Mouse (Mus musculus) liver, embryonic 13.5 days (tissue): ENCODE results near the gene Pdrg1. TPM values are rescaled to one million over a fixed set of nuclear protein-coding genes. Genes with fewer than 3 reads are reported as not detected.
A peak's percentile ranks its signal among the peaks of the same experiment; 100 is the strongest.

Experiments used
- ATAC-seq: fragments of 200-750 bp; cut with Nextera tagmentation; 2 replicates; pipeline ENCODE4 v1.8.0; 2017; ENCODE audit warnings: low read depth, mild to moderate bottlenecking, moderate number of reproducible peaks, moderate library complexity
- DNase-seq: peaks from one replicate; pipeline ENCODE4 v3.0.0; 2022
- H3K27ac ChIP-seq: fragments of 300-500 bp; sonication (generic); 2 replicates; pipeline ENCODE4 v1.5.1; 2015; ENCODE audit warnings: moderate library complexity, mild to moderate bottlenecking, inconsistent platforms
- H3K27me3 ChIP-seq: fragments of 300-500 bp; sonication (generic); 2 replicates; pipeline ENCODE4 v1.6.1; 2015; ENCODE audit warnings: mild to moderate bottlenecking, inconsistent platforms
- H3K36me3 ChIP-seq: fragments of 300-500 bp; sonication (generic); 2 replicates; pipeline ENCODE4 v1.6.1; 2015; ENCODE audit warnings: mild to moderate bottlenecking, inconsistent platforms
- H3K4me1 ChIP-seq: fragments of 300-500 bp; sonication (generic); replicated peaks from 2 replicates; pipeline ENCODE4 v1.6.1; 2015; ENCODE audit warnings: inconsistent platforms
- H3K4me2 ChIP-seq: fragments of 300-500 bp; sonication (generic); 2 replicates; pipeline ENCODE4 v1.6.1; 2015; ENCODE audit warnings: inconsistent platforms, mild to moderate bottlenecking, moderate library complexity
- H3K4me3 ChIP-seq: fragments of 300-500 bp; sonication (generic); replicated peaks from 2 replicates; pipeline ENCODE4 v1.5.1; 2015; ENCODE audit warnings: mild to moderate bottlenecking, inconsistent platforms
- H3K9ac ChIP-seq: fragments of 300-500 bp; sonication (generic); 2 replicates; pipeline ENCODE4 v1.6.1; 2015; ENCODE audit warnings: mild to moderate bottlenecking, inconsistent platforms
- H3K9me3 ChIP-seq: fragments of 300-500 bp; sonication (generic); replicated peaks from 2 replicates; pipeline ENCODE4 v1.6.1; 2016; ENCODE audit warnings: inconsistent platforms
- WGBS: fragments of 180-500 bp; shearing (Covaris S2); methylation state at CpG from one replicate; pipeline ENCODE4 v1.1.7; 2015; ENCODE audit not compliant: insufficient replicate concordance; 5-methylcytosine and 5-hydroxymethylcytosine counted together
- polyA plus RNA-seq: library from polyadenylated mRNA; unstranded; fragments of >200 nt; fragmentation: Nextera tagmentation; extraction: Ambion mirVana; gene quantifications from 2 replicates; pipeline ENCODE4 v1.2.1, GENCODE M21; 2015

Gene Pdrg1
- polyA plus RNA-seq, 1 experiment from 2014 or later: 48.9 TPM

GRCm38 (mm10) chr2:153030422-153030821 lies 15.2 kb upstream of the Pdrg1 start:
- peaks cover 80% of the 10 kb centered on the region for H3K27me3 ChIP-seq

GRCm38 (mm10) chr2:153027501-153027900 lies 12.3 kb upstream of the Pdrg1 start:
- DNase-seq: no peak
- ATAC-seq: no peak
- H3K9me3 ChIP-seq: no peaks in the 10 kb centered on the region
- no peaks in the 10 kb centered on the region for H3K36me3 ChIP-seq
- no peak overlapping the region for H3K4me3 ChIP-seq
- no peak overlapping the region for H3K9ac ChIP-seq
- H3K4me2 ChIP-seq: no peak overlapping the region
- peaks cover 54% of the 10 kb centered on the region for H3K27me3 ChIP-seq
- peaks cover 8% of the 10 kb centered on the region for H3K4me1 ChIP-seq
- no peak overlapping the region for H3K27ac ChIP-seq
- 47% methylated on average over 4 of the region's 4 CpGs for WGBS

More at GRCm38 (mm10) chr2:153030422-153030821, 15.2 kb upstream of the Pdrg1 start:
- 22% methylated on average over 4 of the region's 4 CpGs for WGBS
- no peaks in the 10 kb centered on the region for H3K36me3 ChIP-seq
- no peaks in the 10 kb centered on the region for H3K9me3 ChIP-seq
- H3K4me1 ChIP-seq: peaks cover 9% of the 10 kb centered on the region
- DNase-seq (no peak), ATAC-seq (no peak)
- no peak overlapping the region for H3K4me2 ChIP-seq
- H3K27ac ChIP-seq: no peak overlapping the region
- no peak overlapping the region for H3K9ac ChIP-seq
- no peak overlapping the region for H3K4me3 ChIP-seq

GRCm38 (mm10) chr2:153026052-153026451 lies 10.8 kb upstream of the Pdrg1 start:
- Histone ChIP-seq H3K9me3 (no peaks in the 10 kb centered on the region), H3K27ac (no peak overlapping the region), H3K4me2 (no peak overlapping the region), H3K36me3 (no peaks in the 10 kb centered on the region), H3K27me3 (peaks cover 39% of the 10 kb centered on the region), H3K4me3 (no peak overlapping the region), H3K4me1 (no peaks in the 10 kb centered on the region), H3K9ac (no peak overlapping the region)
- ATAC-seq (no peak), DNase-seq (no peak)
- 45% methylated on average over 7 of the region's 7 CpGs for WGBS

DNA sequence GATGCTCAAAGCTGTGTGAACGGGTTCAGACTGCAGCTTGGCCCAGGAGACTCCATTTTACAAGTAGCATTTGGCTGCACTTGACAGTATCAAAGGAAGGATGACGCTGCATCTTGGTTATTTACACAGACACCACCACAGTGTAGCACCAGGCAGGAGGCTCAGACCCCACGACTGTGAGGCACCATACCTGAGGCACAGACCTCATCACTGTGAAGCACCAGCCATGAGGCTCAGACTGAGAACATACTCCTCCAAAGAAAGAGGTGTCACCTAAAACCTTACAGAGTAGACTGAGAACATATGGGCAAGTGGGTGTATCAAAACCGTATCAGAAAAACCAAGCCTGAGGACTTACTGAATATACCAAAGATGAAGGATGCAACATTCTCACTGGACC lies 7.6 kb upstream of the Pdrg1 start:
- no peaks in the 10 kb centered on the region for H3K36me3 ChIP-seq
- no peak for ATAC-seq
- H3K9me3 ChIP-seq: no peaks in the 10 kb centered on the region
- H3K27ac ChIP-seq: no peak overlapping the region
- H3K4me2 ChIP-seq: no peak overlapping the region
- H3K27me3 ChIP-seq: peaks cover 20% of the 10 kb centered on the region
- 39% methylated on average over 4 of the region's 4 CpGs for WGBS
- no peak overlapping the region for H3K9ac ChIP-seq
- no peaks in the 10 kb centered on the region for H3K4me1 ChIP-seq
- H3K4me3 ChIP-seq: no peak overlapping the region
- DNase-seq: no peak

DNA sequence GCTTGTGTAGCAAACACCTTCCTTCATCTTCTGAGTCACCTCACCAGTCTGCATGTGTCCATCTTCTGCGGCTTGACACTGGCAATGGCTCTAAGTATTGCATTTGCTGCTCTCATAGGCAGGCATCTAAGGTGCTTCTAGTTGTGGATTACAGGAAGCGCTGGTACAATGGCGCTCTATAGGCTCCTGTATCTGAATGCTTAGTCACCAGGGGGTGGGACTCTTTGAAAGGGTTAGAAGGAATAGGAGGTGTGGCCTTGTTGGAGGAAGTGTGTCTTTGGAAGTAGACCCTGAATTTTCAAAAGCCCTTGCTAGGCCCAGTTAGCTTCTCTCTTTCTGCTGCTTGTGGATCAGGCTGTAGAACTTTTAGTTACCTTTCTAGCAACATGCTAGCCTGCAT lies 5.9 kb upstream of the Pdrg1 start:
- 50% methylated on average over 3 of the region's 3 CpGs for WGBS
- Histone ChIP-seq H3K27ac (no peak overlapping the region), H3K36me3 (no peaks in the 10 kb centered on the region), H3K9ac (no peak overlapping the region), H3K9me3 (no peaks in the 10 kb centered on the region), H3K4me3 (no peak overlapping the region), H3K4me2 (no peak overlapping the region), H3K27me3 (peaks cover 18% of the 10 kb centered on the region), H3K4me1 (no peaks in the 10 kb centered on the region)
- ATAC-seq (no peak), DNase-seq (no peak)

DNA sequence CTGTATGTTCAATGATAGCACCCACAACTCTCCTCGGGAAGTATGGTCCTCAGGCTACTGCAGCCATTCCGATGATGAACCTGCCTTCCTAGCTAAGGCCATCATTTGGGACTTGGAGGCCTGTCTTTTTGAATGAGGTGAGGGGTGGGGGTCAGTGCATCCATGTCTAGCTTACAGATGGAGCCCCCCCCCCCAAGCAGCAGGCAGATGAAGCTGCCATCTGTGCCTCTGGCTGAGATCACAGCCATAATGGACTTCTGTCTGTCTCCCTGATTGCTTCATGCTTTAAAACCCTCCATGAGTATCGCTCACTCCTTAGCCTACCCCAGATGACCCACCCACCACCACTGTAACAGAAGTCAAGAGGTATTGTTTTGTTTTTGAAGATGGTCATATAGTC lies 4.1 kb upstream of the Pdrg1 start:
- Histone ChIP-seq H3K4me3 (no peak overlapping the region), H3K27ac (no peak overlapping the region), H3K36me3 (no peaks in the 10 kb centered on the region), H3K4me1 (peaks cover 4% of the 10 kb centered on the region), H3K27me3 (peaks cover 18% of the 10 kb centered on the region), H3K9ac (no peak overlapping the region), H3K4me2 (no peak overlapping the region), H3K9me3 (no peaks in the 10 kb centered on the region)
- ATAC-seq: no peak
- DNase-seq: no peak
- 69% methylated on average over 3 of the region's 3 CpGs for WGBS

GRCm38 (mm10) chr2:153016786-153017185 lies 1.6 kb upstream of the Pdrg1 start:
- no peaks in the 10 kb centered on the region for H3K9me3 ChIP-seq
- ATAC-seq (no peak), DNase-seq (no peak)
- H3K4me1 ChIP-seq: peaks cover 12% of the 10 kb centered on the region
- H3K27me3 ChIP-seq: peaks cover 18% of the 10 kb centered on the region
- no peak overlapping the region for H3K4me2 ChIP-seq
- H3K4me3 ChIP-seq: no peak overlapping the region
- WGBS: 31% methylated on average over 5 of the region's 5 CpGs
- H3K36me3 ChIP-seq: peaks cover 20% of the 10 kb centered on the region
- no peak overlapping the region for H3K27ac ChIP-seq
- no peak overlapping the region for H3K9ac ChIP-seq

DNA sequence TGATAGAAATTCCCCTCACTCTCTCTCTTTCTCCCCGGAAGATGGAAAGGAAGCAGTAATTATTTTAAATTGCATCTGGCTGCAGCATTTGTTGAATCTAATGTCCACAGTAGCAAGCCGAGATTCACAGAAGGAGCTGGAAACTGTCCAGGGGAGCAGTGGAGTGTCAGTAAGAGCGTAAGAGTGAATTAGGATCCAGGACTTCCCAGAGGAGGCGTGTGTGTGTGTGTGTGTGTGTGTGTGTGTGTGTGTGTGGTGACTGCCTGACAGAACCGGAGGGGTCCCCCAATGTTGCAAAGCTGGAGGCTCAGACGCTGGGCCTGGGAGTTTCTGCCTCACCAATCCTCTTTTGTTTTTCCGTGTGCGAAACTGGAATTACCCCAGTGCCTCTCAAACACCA lies 577 bp upstream of the Pdrg1 start:
- H3K9ac ChIP-seq: no peak overlapping the region
- peaks cover 28% of the 10 kb centered on the region for H3K36me3 ChIP-seq
- peaks cover 12% of the 10 kb centered on the region for H3K4me1 ChIP-seq
- H3K27ac ChIP-seq: no peak overlapping the region
- H3K9me3 ChIP-seq: no peaks in the 10 kb centered on the region
- H3K4me2 ChIP-seq: peak overlapping the region; percentile 89; the same call in 1 of the 2 replicates
- DNase-seq: no peak
- peaks cover 18% of the 10 kb centered on the region for H3K27me3 ChIP-seq
- no peak for ATAC-seq
- 50% methylated on average over 8 of the region's 8 CpGs for WGBS
- no peak overlapping the region for H3K4me3 ChIP-seq

DNA sequence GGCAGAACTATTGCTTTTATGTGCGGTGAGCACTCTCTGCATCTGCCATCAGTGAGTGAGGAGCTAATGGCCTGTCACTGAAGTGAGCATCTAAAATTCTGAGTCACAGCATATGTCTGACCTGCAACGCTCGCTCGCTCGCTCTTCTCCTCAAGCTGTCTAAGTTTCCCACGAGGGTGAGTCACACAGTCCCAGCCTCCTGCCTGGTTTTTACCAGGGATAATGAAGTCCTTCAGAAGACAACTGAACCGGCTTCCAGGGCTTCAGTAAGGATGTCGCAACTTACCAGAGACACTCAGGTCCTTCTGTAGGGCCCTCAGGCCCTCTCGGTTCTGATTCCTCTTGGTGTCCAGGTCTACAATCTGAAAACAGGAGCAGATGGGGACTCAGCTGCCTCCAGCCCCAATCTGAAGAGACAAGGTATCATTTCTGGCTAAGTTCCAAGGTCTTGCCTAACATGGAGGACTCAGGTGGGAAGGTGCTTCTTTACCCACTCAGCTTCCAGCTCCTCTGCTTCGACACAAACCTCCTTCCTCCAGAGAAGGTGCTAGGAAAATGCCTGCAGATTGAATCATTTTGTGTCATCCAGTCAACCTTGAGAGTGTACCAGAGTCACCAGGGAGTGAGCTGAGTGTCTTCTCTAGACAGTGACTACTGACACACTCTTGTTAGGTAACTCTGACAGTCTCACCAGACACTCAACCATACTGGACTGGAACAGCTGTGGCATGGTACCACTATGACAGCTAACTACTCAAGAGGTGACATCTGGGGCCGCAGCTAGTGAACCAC lies 1.3 kb downstream of the Pdrg1 start:
- DNase-seq (no peak), ATAC-seq (no peak)
- Histone ChIP-seq H3K4me2 (peak overlapping the region; percentile 89), H3K9ac (peak overlapping the region; percentile 82), H3K4me3 (peak overlapping the region; percentile 81), H3K4me1 (peaks cover 12% of the 10 kb centered on the region), H3K27ac (no peak overlapping the region), H3K9me3 (no peaks in the 10 kb centered on the region), H3K36me3 (peaks cover 45% of the 10 kb centered on the region), H3K27me3 (peaks cover 17% of the 10 kb centered on the region)
- WGBS: 76% methylated on average over 11 of the region's 11 CpGs

DNA sequence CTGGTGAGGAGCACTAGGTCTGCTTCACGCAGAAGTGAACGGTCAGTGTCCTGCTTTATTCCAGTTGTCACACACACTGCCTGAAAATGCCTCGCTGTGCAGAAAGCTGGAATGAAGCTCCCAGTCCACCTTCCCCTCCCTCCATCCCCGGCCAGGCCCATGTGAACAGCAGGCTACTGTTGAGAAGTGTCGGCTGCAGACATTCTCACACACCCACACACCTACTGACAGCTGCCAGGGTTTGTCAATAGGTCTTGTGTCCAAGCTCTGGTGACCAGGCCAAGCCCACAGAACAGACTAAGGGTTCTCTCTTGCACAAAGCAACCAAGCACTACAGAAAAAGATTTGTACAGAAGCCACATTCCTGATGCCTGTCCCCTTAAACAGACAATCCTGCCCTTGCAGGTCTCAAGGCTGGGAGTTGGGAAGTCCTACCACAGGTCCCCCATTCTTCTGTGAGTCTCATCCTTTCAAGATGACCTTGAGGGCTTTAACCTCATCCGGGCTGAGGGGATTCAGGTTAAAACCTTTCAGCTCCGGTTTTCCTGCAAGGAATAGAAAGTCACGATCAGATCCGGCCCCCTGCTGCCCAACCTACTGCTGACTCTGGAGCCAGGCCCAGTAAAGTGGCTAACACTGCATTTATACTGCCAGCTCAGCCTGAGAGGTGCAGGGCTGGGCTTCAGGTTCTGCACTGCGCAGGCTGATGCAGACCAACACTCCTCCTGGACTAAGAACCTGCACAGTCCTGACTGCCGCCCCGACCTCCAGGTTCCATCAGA lies 5.8 kb downstream of the Pdrg1 start:
- DNase-seq (no peak), ATAC-seq (no peak)
- no peak overlapping the region for H3K4me3 ChIP-seq
- H3K27ac ChIP-seq: no peak overlapping the region
- peaks cover 9% of the 10 kb centered on the region for H3K4me1 ChIP-seq
- H3K9me3 ChIP-seq: no peaks in the 10 kb centered on the region
- 85% methylated on average over 12 of the region's 12 CpGs for WGBS
- no peak overlapping the region for H3K4me2 ChIP-seq
- H3K27me3 ChIP-seq: no peaks in the 10 kb centered on the region
- H3K36me3 ChIP-seq: peaks cover 63% of the 10 kb centered on the region
- H3K9ac ChIP-seq: no peak overlapping the region

- no peaks in the 10 kb centered on the region for H3K9me3 ChIP-seq
- no peak overlapping the region for H3K9ac ChIP-seq
- WGBS: 73% methylated on average over 3 of the region's 3 CpGs
- H3K27ac ChIP-seq: no peak overlapping the region
- ATAC-seq: no peak
- no peaks in the 10 kb centered on the region for H3K4me1 ChIP-seq
- H3K27me3 ChIP-seq: 0 out of 2 replicates have a peak, but pooled peaks cover 4% of the 10 kb centered on the region
- no peak for DNase-seq
- peaks cover 37% of the 10 kb centered on the region for H3K36me3 ChIP-seq
- H3K4me3 ChIP-seq: no peak overlapping the region
- no peak overlapping the region for H3K4me2 ChIP-seq
Measured at GRCm38 (mm10) chr2:153005981-153006380, 9.2 kb downstream of the Pdrg1 start.
